Mouse (Mus musculus): ENCODE measurements around the gene Tdg. TPM values are rescaled to one million over a fixed set of nuclear protein-coding genes. Genes with fewer than 3 reads are reported as not detected.

The Tdg gene
- polyA plus RNA-seq, 1 experiment from 2014 or later = 79.0 TPM

DNA sequence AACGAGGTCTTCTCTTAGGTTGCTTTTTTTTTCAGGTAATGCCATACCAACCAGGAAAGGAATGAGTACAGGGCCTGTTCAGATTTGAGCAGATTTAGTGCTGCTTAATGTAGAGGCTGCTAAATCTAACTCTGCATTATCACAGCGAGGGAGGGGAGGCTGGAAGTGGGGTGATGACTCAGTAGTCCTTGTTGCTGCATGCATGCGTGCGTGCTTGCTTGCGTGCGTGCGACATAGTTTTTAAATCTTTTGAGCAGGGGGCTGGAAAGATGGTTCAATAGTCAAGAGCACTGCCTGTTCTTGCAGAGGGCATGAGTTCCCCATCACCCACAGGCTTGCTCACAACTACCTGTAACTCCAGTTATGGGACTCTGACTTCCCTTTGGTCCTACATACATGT lies 4.7 kb downstream of the Tdg start:
- Histone ChIP-seq H3K4me3 (no peak overlapping the region), H3K36me3 (peaks cover 77% of the 10 kb centered on the region), H3K27me3 (replicated peaks) (no peaks in the 10 kb centered on the region), H3K4me2 (no peak overlapping the region), H3K4me1 (peaks cover 16% of the 10 kb centered on the region), H3K9me3 (0 out of 2 replicates have a peak, but pooled peaks cover 3% of the 10 kb centered on the region), H3K27ac (replicated peaks) (no peak overlapping the region), H3K9ac (no peak overlapping the region)
- WGBS = 93% methylated on average over 7 of the region's 7 CpGs
- ATAC-seq (ENCODE audit: extremely low read depth, insufficient number of reproducible peaks, low FRiP score, low TSS enrichment) = no peak

DNA sequence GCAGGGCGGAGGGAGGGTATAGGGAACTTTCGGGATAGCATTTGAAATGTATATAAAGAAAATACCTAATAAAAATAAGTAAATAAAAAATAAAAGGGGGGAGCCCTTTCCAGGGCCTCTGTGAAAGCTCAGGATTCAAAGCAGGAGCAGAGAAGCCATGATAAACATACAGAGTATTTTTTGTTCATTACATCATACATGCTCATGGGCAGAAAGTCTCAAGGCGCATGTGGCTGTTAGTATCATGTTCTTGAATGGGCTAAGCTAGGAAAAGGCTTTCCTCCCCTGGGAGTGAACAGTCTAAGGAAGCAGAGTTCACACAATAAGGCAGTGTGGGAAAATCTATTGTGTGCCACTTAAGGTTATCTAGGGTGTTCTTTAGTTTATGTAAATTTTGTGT lies 6.7 kb downstream of the Tdg start:
- H3K9ac ChIP-seq = no peak overlapping the region
- H3K27me3 ChIP-seq (replicated peaks) = no peaks in the 10 kb centered on the region
- no peak overlapping the region for H3K4me3 ChIP-seq
- peaks cover 94% of the 10 kb centered on the region for H3K36me3 ChIP-seq
- H3K9me3 ChIP-seq = 0 out of 2 replicates have a peak, but pooled peaks cover 3% of the 10 kb centered on the region
- no peak overlapping the region for H3K4me2 ChIP-seq
- 93% methylated on average over 3 of the region's 3 CpGs for WGBS
- H3K4me1 ChIP-seq = peaks cover 5% of the 10 kb centered on the region
- no peak overlapping the region for H3K27ac ChIP-seq (replicated peaks)
- no peak for ATAC-seq (ENCODE audit: extremely low read depth, insufficient number of reproducible peaks, low FRiP score, low TSS enrichment)

DNA sequence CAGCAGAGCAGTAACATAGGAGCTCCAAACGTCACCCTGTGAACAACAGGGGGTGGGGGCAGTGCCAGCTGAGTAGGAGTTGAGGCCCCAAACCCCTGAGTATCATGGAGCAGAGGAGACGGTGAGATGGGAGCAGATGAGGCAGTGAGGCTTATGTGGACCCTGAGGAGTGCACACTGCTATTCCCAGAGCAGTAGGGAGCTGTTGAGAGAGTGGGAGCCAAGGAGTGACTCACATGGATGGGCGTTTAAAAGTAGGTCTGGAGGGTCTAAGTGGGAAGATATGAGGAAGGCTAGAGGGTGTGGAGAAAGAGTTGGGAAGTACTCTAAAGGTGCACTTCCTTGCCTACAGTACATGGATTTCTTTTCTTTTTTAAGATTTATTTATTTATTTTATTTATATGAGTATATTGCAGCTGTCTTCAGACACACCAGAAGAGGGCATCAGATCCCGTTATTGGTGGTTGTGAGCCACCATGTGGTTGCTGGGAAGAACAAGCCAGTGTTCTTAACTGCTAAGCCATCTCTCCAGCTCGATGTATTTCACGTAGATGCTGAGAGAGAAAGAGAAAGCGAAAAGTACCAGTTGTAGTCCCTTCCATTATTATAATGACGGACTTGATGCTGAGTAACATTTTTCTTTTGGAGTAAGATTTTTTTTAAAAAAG lies 9.5 kb downstream of the Tdg start:
- 87% methylated on average over 8 of the region's 8 CpGs for WGBS
- Histone ChIP-seq H3K36me3 (peaks cover 96% of the 10 kb centered on the region), H3K4me3 (no peak overlapping the region), H3K27me3 (replicated peaks) (no peaks in the 10 kb centered on the region), H3K4me2 (no peak overlapping the region), H3K4me1 (no peaks in the 10 kb centered on the region), H3K9me3 (no peaks in the 10 kb centered on the region), H3K9ac (no peak overlapping the region), H3K27ac (replicated peaks) (no peak overlapping the region)
- no peak; the same call in 1 of the 2 replicates for ATAC-seq (ENCODE audit: extremely low read depth, insufficient number of reproducible peaks, low FRiP score, low TSS enrichment)

DNA sequence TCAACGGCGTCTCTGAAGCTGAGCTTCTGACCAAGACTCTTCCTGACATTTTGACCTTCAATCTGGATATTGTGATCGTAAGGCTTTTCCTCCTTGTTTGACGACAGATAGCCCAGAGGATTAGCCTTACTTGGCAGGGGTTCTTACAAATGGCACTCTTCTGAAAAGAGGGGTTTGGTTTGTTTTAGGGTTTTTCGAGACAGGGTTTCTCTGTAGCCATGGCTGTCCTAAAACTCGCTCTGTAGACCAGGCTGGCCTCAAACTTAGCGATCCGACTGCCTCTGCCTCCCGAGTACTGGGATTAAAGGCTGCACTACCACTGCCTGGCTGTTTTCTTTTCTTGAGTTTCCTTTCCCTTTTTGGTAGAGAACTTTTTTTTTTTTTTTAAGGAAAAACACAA lies 11.9 kb downstream of the Tdg start:
- H3K36me3 ChIP-seq = peaks cover 96% of the 10 kb centered on the region
- WGBS = 86% methylated on average over 9 of the region's 9 CpGs
- no peaks in the 10 kb centered on the region for H3K4me1 ChIP-seq
- H3K27me3 ChIP-seq (replicated peaks) = no peaks in the 10 kb centered on the region
- no peak overlapping the region for H3K27ac ChIP-seq (replicated peaks)
- no peaks in the 10 kb centered on the region for H3K9me3 ChIP-seq
- ATAC-seq (ENCODE audit: extremely low read depth, insufficient number of reproducible peaks, low FRiP score, low TSS enrichment) = no peak
- H3K4me2 ChIP-seq = no peak overlapping the region
- no peak overlapping the region for H3K9ac ChIP-seq
- no peak overlapping the region for H3K4me3 ChIP-seq

DNA sequence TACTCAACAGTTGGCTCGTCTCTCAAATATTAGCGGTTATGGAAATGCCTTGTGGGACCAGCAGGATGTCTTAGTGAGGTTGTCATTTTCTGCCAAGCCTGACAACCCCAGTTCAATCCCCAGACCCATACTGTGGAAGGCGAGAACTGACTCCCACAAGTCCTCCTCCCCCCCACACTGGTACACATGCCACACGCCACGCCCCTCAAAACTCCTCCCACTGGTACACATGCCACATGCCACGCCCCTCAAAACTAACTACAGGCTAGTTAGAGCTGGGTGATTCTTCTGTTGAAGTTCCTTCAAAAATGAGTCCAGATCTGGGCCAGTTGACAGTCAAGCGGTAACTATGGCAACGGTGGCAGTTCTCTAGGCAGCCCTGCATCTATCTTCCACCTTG lies 16.5 kb downstream of the Tdg start:
- Histone ChIP-seq H3K4me1 (no peaks in the 10 kb centered on the region), H3K4me2 (no peak overlapping the region), H3K27me3 (replicated peaks) (no peaks in the 10 kb centered on the region), H3K27ac (replicated peaks) (no peak overlapping the region), H3K9me3 (no peaks in the 10 kb centered on the region), H3K36me3 (peaks cover 80% of the 10 kb centered on the region), H3K9ac (no peak overlapping the region), H3K4me3 (no peak overlapping the region)
- WGBS = 93% methylated on average over 8 of the region's 8 CpGs
- no peak for ATAC-seq (ENCODE audit: extremely low read depth, insufficient number of reproducible peaks, low FRiP score, low TSS enrichment)

DNA sequence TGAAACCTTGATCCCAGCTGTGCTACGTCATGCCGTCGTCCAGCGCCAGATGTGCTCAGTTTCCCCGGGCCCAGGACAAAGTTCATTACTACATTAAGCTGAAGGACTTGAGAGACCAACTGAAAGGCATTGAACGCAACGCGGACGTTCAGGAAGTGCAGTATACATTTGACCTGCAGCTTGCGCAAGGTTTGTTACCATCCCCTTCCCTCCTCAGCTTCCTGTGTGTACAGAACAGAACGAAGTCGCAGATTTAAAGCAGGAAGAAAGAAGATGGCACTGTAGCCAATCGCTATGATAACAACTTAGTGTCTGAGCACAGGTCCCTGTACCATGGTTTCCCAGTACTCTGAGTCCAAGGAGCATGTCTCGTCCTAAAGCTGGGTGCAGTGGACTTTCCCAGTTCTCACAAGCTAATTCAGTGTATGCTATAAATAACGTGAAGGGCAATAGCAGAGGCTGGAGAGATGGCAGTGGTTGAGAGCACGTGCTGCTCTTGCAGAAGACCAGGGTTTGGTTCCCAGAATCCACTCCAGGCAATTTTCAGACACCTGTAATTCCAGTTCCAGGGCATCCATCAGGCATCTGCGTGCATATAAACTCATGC lies 17.7 kb downstream of the Tdg start:
- no peak for ATAC-seq (ENCODE audit: extremely low read depth, insufficient number of reproducible peaks, low FRiP score, low TSS enrichment)
- Histone ChIP-seq H3K4me3 (no peak overlapping the region), H3K27ac (replicated peaks) (no peak overlapping the region), H3K9me3 (no peaks in the 10 kb centered on the region), H3K27me3 (replicated peaks) (no peaks in the 10 kb centered on the region), H3K36me3 (peaks cover 80% of the 10 kb centered on the region), H3K4me1 (no peaks in the 10 kb centered on the region), H3K9ac (no peak overlapping the region), H3K4me2 (no peak overlapping the region)
- WGBS = 83% methylated on average over 17 of the region's 17 CpGs

DNA sequence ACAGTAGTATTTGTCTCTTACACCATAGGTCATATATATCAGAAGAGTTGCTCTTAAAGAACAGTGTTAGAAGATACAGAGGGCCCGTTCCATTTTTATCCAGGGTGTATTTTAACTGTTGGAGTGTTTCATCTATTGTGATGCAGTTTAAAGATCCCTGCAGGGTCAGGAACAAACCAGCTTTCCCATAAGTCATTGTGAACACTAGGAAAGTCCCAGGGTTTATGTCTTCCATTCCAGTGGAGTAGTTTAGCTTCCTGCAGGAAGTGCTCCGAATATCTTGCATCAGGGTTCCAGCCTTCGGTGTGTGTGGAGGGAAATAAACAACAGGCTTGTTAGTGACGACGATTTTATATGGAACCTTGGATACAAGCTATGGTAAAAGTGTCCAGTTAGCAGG lies 21.6 kb downstream of the Tdg start:
- no peaks in the 10 kb centered on the region for H3K9me3 ChIP-seq
- WGBS = 86% methylated on average over 5 of the region's 5 CpGs
- ATAC-seq (ENCODE audit: extremely low read depth, insufficient number of reproducible peaks, low FRiP score, low TSS enrichment) = no peak
- no peak overlapping the region for H3K27ac ChIP-seq (replicated peaks)
- no peaks in the 10 kb centered on the region for H3K4me1 ChIP-seq
- H3K36me3 ChIP-seq = peaks cover 52% of the 10 kb centered on the region
- no peaks in the 10 kb centered on the region for H3K27me3 ChIP-seq (replicated peaks)
- no peak overlapping the region for H3K4me2 ChIP-seq
- no peak overlapping the region for H3K9ac ChIP-seq
- no peak overlapping the region for H3K4me3 ChIP-seq

DNA sequence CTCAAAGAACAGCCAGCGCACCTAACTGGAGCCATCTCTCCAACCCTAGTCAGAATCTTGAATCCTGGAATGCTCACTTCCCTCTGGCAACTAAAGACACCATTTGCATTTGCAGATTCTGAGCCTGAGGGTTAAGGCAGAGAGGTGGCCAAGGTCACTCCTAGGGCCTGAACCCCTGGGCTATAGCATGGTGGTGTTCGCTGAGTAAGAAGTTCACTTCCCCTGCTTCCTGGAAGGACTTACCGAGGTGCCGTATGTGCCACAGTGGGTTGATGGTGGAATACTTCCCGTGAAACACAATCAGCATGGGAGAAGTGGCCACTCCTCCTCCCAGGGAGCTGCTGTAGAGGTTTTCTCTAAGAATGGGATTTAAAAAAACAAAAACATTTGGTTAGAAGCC lies 23.0 kb downstream of the Tdg start:
- no peak overlapping the region for H3K9ac ChIP-seq
- no peak overlapping the region for H3K4me2 ChIP-seq
- H3K9me3 ChIP-seq = no peaks in the 10 kb centered on the region
- H3K27me3 ChIP-seq (replicated peaks) = no peaks in the 10 kb centered on the region
- WGBS = 69% methylated on average over 5 of the region's 5 CpGs
- no peaks in the 10 kb centered on the region for H3K4me1 ChIP-seq
- no peak overlapping the region for H3K27ac ChIP-seq (replicated peaks)
- ATAC-seq (ENCODE audit: extremely low read depth, insufficient number of reproducible peaks, low FRiP score, low TSS enrichment) = no peak
- H3K36me3 ChIP-seq = peaks cover 39% of the 10 kb centered on the region
- H3K4me3 ChIP-seq = no peak overlapping the region

DNA sequence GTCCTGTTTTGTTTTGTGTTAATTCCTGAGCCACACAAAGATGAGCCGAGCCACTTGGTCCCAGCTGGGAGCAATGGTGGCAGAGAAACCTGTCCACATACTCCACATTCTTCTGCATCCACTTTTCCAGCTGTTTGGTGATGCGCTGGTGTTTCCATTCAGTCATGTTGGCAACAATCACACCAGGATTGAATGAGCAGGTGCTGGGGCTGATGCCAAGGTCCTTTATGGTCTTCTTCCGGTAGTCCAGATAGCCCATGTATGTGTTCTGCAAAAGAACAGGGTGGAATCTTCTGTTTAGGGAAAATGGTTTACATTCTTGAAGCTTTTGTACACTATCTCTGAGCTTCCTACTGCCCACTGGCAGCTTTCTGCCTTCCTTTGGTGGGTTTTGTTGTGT lies 25.0 kb downstream of the Tdg start:
- no peak for ATAC-seq (ENCODE audit: extremely low read depth, insufficient number of reproducible peaks, low FRiP score, low TSS enrichment)

DNA sequence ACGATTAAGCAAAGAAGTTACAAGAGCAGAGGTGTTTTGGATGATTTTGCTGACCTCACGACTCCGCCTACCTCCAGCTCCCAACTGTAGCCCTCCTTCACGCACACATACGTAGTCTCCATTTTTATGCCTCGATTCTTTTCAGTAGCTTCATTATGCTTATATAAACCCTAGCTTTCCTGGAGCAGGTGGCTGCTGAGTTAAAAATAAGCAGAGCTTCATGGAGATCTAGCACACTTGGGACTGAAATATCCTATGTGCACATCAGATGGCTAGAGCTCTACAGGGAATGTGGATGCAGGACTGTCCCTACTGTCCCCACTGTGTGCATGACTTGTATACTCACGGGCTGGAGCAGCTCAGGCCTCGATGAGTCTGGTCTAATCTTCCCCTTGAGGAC lies 32.2 kb downstream of the Tdg start:
- Histone ChIP-seq H3K27ac (replicated peaks) (no peak overlapping the region), H3K4me1 (peaks cover 3% of the 10 kb centered on the region), H3K36me3 (no peaks in the 10 kb centered on the region), H3K9me3 (no peaks in the 10 kb centered on the region), H3K4me3 (no peak overlapping the region), H3K9ac (no peak overlapping the region), H3K4me2 (no peak overlapping the region), H3K27me3 (replicated peaks) (no peaks in the 10 kb centered on the region)
- 78% methylated on average over 8 of the region's 8 CpGs for WGBS
- no peak for ATAC-seq (ENCODE audit: extremely low read depth, insufficient number of reproducible peaks, low FRiP score, low TSS enrichment)

More for the DNA sequence above, 25.0 kb downstream of the Tdg start:
- no peak overlapping the region for H3K4me3 ChIP-seq
- H3K27me3 ChIP-seq (replicated peaks) = no peaks in the 10 kb centered on the region
- peaks cover 30% of the 10 kb centered on the region for H3K36me3 ChIP-seq
- H3K9ac ChIP-seq = no peak overlapping the region
- no peak overlapping the region for H3K27ac ChIP-seq (replicated peaks)
- H3K4me2 ChIP-seq = no peak overlapping the region
- no peaks in the 10 kb centered on the region for H3K4me1 ChIP-seq
- 78% methylated on average over 3 of the region's 3 CpGs for WGBS
- no peaks in the 10 kb centered on the region for H3K9me3 ChIP-seq

DNA sequence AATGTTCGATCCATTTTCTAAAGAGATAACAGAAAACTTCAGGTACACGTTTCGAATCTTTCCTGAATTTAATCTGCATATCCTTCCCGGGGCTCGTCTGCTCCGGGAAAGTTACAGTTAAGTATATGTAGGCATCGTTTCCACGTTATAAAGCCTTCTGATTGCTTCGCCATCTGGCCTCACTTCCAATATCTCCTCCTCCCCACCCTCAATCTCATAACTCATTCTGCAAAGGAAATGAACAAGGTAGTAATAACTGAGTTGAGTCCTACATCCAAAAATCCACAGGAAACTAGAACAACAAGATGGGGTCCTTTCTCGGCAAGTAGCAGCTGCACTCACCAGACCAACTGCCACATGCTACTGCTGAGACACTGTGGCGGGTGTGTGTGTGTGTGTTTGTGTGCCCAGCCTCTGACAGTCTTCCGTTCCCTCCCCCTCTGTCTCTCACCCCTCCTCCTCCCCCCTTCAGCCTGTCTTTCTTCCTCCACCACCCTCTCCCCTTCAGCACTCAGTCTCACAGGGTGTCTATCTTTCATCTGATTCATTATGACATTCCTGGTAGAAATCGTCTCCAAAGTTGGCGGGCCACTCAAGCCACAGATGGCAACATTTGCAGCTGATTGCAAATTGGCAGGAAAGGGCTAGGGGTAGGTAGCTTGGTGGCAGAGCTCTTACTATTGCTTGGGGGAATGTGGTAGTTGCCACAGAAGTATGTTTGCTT lies 32.8 kb downstream of the Tdg start:
- Histone ChIP-seq H3K4me2 (no peak overlapping the region), H3K27ac (replicated peaks) (no peak overlapping the region), H3K27me3 (replicated peaks) (no peaks in the 10 kb centered on the region), H3K36me3 (no peaks in the 10 kb centered on the region), H3K4me1 (peaks cover 5% of the 10 kb centered on the region), H3K4me3 (no peak overlapping the region), H3K9ac (no peak overlapping the region), H3K9me3 (no peaks in the 10 kb centered on the region)
- ATAC-seq (ENCODE audit: extremely low read depth, insufficient number of reproducible peaks, low FRiP score, low TSS enrichment) = no peak
- WGBS = 70% methylated on average over 14 of the region's 14 CpGs
